Mouse (Mus musculus) embryonic facial prominence, embryonic 11.5 days (tissue): ENCODE measurements around the gene Slc3a1. TPM values are rescaled to one million over a fixed set of nuclear protein-coding genes. Genes with fewer than 3 reads are reported as not detected.

Experiments
- ATAC-seq: fragments of 200-750 bp; cut with Nextera tagmentation; replicated peaks from 2 replicates; pipeline ENCODE4 v1.8.0; 2017; ENCODE audit warnings: low read depth; ENCODE audit not compliant: insufficient number of reproducible peaks, low FRiP score, low TSS enrichment
- DNase-seq: peaks from one replicate; pipeline ENCODE4 v3.0.0-alpha.2; 2015; ENCODE audit warnings: low spot score
- H3K27ac ChIP-seq: fragments of 300-500 bp; sonication (generic); replicated peaks from 2 replicates; pipeline ENCODE4 v1.5.1; 2014; ENCODE audit warnings: mild to moderate bottlenecking, low read depth, low read length, control low read depth
- H3K27me3 ChIP-seq: fragments of 300-500 bp; sonication (generic); 2 replicates; pipeline ENCODE4 v1.6.1; 2014; ENCODE audit warnings: mild to moderate bottlenecking, low read length, moderate library complexity, mixed read lengths; ENCODE audit not compliant: control insufficient read depth, insufficient read depth
- H3K36me3 ChIP-seq: fragments of 300-500 bp; sonication (generic); replicated peaks from 2 replicates; pipeline ENCODE4 v1.6.1; 2014; ENCODE audit warnings: low read depth, mild to moderate bottlenecking, low read length, moderate library complexity, mixed read lengths; ENCODE audit not compliant: control insufficient read depth, insufficient read depth
- H3K4me1 ChIP-seq: fragments of 300-500 bp; sonication (generic); 2 replicates; pipeline ENCODE4 v1.6.1; 2014; ENCODE audit warnings: low read length, mixed read lengths; ENCODE audit not compliant: control insufficient read depth, insufficient read depth
- H3K4me2 ChIP-seq: fragments of 300-500 bp; sonication (generic); 2 replicates; pipeline ENCODE4 v1.6.1; 2014; ENCODE audit warnings: low read depth, mild to moderate bottlenecking, control low read depth, low read length, moderate library complexity
- H3K4me3 ChIP-seq: fragments of 300-500 bp; sonication (generic); 2 replicates; pipeline ENCODE4 v1.5.1; 2014; ENCODE audit warnings: low read depth, low read length, control low read depth
- H3K9ac ChIP-seq: fragments of 300-500 bp; sonication (generic); replicated peaks from 2 replicates; pipeline ENCODE4 v1.6.1; 2014; ENCODE audit warnings: mild to moderate bottlenecking, control low read depth, low read length
- H3K9me3 ChIP-seq: fragments of 300-500 bp; sonication (generic); replicated peaks from 2 replicates; pipeline ENCODE4 v1.6.1; 2016; ENCODE audit warnings: mild to moderate bottlenecking, low read length, inconsistent platforms, mixed read lengths; ENCODE audit not compliant: control insufficient read depth
- whole genome bisulfite sequencing: fragments of 180-500 bp; shearing (Covaris S2); extraction: QIAGEN DNeasy Blood & Tissue Kit; methylation state at CpG from one replicate; pipeline ENCODE4 v1.1.7; 2014; 5-methylcytosine and 5-hydroxymethylcytosine counted together
- polyA plus RNA-seq: library from polyadenylated mRNA; unstranded; fragments of >200 nt; fragmentation: Nextera tagmentation; extraction: Ambion mirVana; gene quantifications from 2 replicates; pipeline ENCODE4 v1.2.1, GENCODE M21; 2014

Gene Slc3a1
- polyA plus RNA-seq, 1 experiment from 2014 or later = 0.35 TPM

GRCm38 (mm10) chr17:85038311-85038710 lies 10.1 kb downstream of the Slc3a1 start:
- Histone ChIP-seq H3K27ac (no peak overlapping the region), H3K9me3 (no peaks in the 10 kb centered on the region), H3K4me3 (no peak overlapping the region), H3K36me3 (no peaks in the 10 kb centered on the region), H3K27me3 (no peaks in the 10 kb centered on the region), H3K4me2 (no peak overlapping the region), H3K4me1 (no peaks in the 10 kb centered on the region), H3K9ac (no peak overlapping the region)
- 87% methylated on average over 4 of the region's 4 CpGs for WGBS
- ATAC-seq = no peak
- DNase-seq = no peak

GRCm38 (mm10) chr17:85038761-85039160 lies 10.6 kb downstream of the Slc3a1 start:
- Histone ChIP-seq H3K27ac (no peak overlapping the region), H3K9me3 (no peaks in the 10 kb centered on the region), H3K9ac (no peak overlapping the region), H3K4me1 (no peaks in the 10 kb centered on the region), H3K4me3 (no peak overlapping the region), H3K4me2 (no peak overlapping the region), H3K36me3 (no peaks in the 10 kb centered on the region), H3K27me3 (no peaks in the 10 kb centered on the region)
- WGBS = 90% methylated on average over 5 of the region's 5 CpGs
- ATAC-seq = no peak
- no peak for DNase-seq

GRCm38 (mm10) chr17:85040913-85041312 lies 12.7 kb downstream of the Slc3a1 start:
- H3K4me2 ChIP-seq = no peak overlapping the region
- ATAC-seq (no peak), DNase-seq (no peak)
- H3K9me3 ChIP-seq = no peaks in the 10 kb centered on the region
- H3K4me3 ChIP-seq = no peak overlapping the region
- H3K4me1 ChIP-seq = no peaks in the 10 kb centered on the region
- H3K27ac ChIP-seq = no peak overlapping the region
- H3K9ac ChIP-seq = no peak overlapping the region
- H3K27me3 ChIP-seq = no peaks in the 10 kb centered on the region
- 79% methylated on average over 7 of the region's 7 CpGs for WGBS
- H3K36me3 ChIP-seq = no peaks in the 10 kb centered on the region

GRCm38 (mm10) chr17:85042419-85042818 lies 14.2 kb downstream of the Slc3a1 start:
- 60% methylated on average over 6 of the region's 6 CpGs for WGBS
- no peak overlapping the region for H3K27ac ChIP-seq
- no peaks in the 10 kb centered on the region for H3K27me3 ChIP-seq
- no peak overlapping the region for H3K4me2 ChIP-seq
- no peak for DNase-seq
- ATAC-seq = no peak
- H3K9ac ChIP-seq = no peak overlapping the region
- no peaks in the 10 kb centered on the region for H3K36me3 ChIP-seq
- no peak overlapping the region for H3K4me3 ChIP-seq
- H3K9me3 ChIP-seq = no peaks in the 10 kb centered on the region
- no peaks in the 10 kb centered on the region for H3K4me1 ChIP-seq

GRCm38 (mm10) chr17:85043404-85043816 lies 15.2 kb downstream of the Slc3a1 start:
- no peak for DNase-seq
- 86% methylated on average over 6 of the region's 6 CpGs for WGBS
- H3K36me3 ChIP-seq = no peaks in the 10 kb centered on the region

GRCm38 (mm10) chr17:85044466-85044865 lies 16.3 kb downstream of the Slc3a1 start:
- ATAC-seq (no peak), DNase-seq (no peak)
- Histone ChIP-seq H3K4me1 (no peaks in the 10 kb centered on the region), H3K4me2 (no peak overlapping the region), H3K9ac (no peak overlapping the region), H3K4me3 (no peak overlapping the region), H3K27me3 (no peaks in the 10 kb centered on the region), H3K27ac (no peak overlapping the region), H3K36me3 (no peaks in the 10 kb centered on the region), H3K9me3 (no peaks in the 10 kb centered on the region)
- 88% methylated on average over 5 of the region's 5 CpGs for WGBS

More at GRCm38 (mm10) chr17:85043404-85043816, 15.2 kb downstream of the Slc3a1 start:
- H3K9me3 ChIP-seq = no peaks in the 10 kb centered on the region
- H3K4me1 ChIP-seq = no peaks in the 10 kb centered on the region
- no peak overlapping the region for H3K4me3 ChIP-seq
- no peaks in the 10 kb centered on the region for H3K27me3 ChIP-seq
- H3K4me2 ChIP-seq = no peak overlapping the region
- no peak overlapping the region for H3K9ac ChIP-seq
- ATAC-seq = no peak
- H3K27ac ChIP-seq = no peak overlapping the region

GRCm38 (mm10) chr17:85045160-85045559 lies 17.0 kb downstream of the Slc3a1 start:
- Histone ChIP-seq H3K27me3 (no peaks in the 10 kb centered on the region), H3K4me1 (no peaks in the 10 kb centered on the region), H3K4me3 (no peak overlapping the region), H3K9me3 (no peaks in the 10 kb centered on the region), H3K4me2 (no peak overlapping the region), H3K9ac (no peak overlapping the region), H3K36me3 (no peaks in the 10 kb centered on the region), H3K27ac (no peak overlapping the region)
- DNase-seq (no peak), ATAC-seq (no peak)
- WGBS = 87% methylated on average over 12 of the region's 12 CpGs

- H3K36me3 ChIP-seq = no peaks in the 10 kb centered on the region
- H3K27ac ChIP-seq = no peak overlapping the region
- no peak overlapping the region for H3K4me2 ChIP-seq
- no peak overlapping the region for H3K9ac ChIP-seq
- H3K4me1 ChIP-seq = no peaks in the 10 kb centered on the region
- H3K27me3 ChIP-seq = no peaks in the 10 kb centered on the region
- H3K4me3 ChIP-seq = no peak overlapping the region
- DNase-seq (no peak), ATAC-seq (no peak)
- WGBS = 89% methylated on average over 5 of the region's 5 CpGs
- H3K9me3 ChIP-seq = no peaks in the 10 kb centered on the region
These were observed 20.2 kb downstream of the Slc3a1 start for GRCm38 (mm10) chr17:85048379-85048778.
